Mouse (Mus musculus): ENCODE data around the gene Nkiras2.

GRCm38 (mm10) chr11:100570430-100571201 lies 48.4 kb upstream of the Nkiras2 start:
- TF ChIP-seq TAL1 (conservative IDR thresholded peaks at IDR 0.05; ENCODE audit: low read depth, low read length) (no peak), GATA1 (IDR thresholded peaks at IDR 0.05; ENCODE audit: borderline replicate concordance, low read length) (no peak), CTCF (IDR thresholded peaks at IDR 0.05; ENCODE audit: low read depth, low read length) (peak; percentile 80), POLR2AphosphoS5 (IDR thresholded peaks at IDR 0.05; ENCODE audit: insufficient replicate concordance, low read depth, low read length) (no peak), GATA2 (IDR thresholded peaks at IDR 0.05; ENCODE audit: borderline replicate concordance, low read depth, low read length) (no peak)

Data from G1E (cell line).